Mouse (Mus musculus): ENCODE data around the gene Tsc22d2. TPM values are rescaled to one million over a fixed set of nuclear protein-coding genes. Genes with fewer than 3 reads are reported as not detected.

Tsc22d2 gene
- 34.8 TPM for polyA plus RNA-seq (2014; fragmentation: Illumina TruSeq; extraction: RNeasy Lipid Tissue Mini Kit (QIAGEN cat#74804); ENCODE audit: low read depth, low replicate concordance)

DNA sequence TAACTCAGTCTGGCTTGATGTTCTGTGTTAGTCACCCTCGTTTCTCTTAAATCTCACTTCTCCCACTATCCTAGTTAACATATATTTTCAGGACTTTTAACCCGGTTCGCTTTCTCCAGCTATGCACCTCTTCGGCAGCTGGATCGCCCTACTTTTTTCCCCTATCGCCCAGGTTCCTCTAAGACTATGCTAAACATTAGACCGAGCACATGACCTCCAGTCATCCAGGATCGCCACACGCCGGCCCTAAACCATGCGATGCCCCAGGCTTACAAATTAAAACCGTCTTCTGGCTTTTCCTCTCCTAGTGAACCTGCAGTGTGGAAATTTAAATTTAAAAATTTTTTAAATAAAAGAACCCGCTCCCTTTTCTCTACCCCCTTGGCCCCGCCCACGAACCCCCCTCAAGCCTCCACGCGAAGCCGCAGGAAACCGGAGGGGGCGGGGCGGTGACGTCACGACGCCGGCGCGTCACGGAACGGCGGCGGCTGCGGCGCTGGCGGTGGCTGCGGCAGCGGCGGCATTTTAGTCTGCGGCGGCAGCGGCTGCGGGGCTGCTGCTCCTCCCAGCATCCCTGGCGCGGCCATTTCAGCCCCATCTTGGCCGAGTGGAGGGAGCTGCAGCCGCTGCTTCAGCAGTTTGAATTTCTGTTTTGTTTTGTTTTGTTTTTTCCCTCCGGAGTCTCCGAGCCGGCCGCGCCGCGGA, at the start of gene Tsc22d2:
TSS of gene Tsc22d2 (plus strand) at position 482 of the 705 bp plus-strand sequence.

Other genes with a start within 250 kb of the Tsc22d2 start
- 248 TPM for gene Eif2a, start 111.1 kb downstream of the Tsc22d2 start, polyA plus RNA-seq (2014; fragmentation: Illumina TruSeq; extraction: RNeasy Lipid Tissue Mini Kit (QIAGEN cat#74804); ENCODE audit: low read depth, low replicate concordance)
- gene Serp1, start 111.2 kb downstream of the Tsc22d2 start, polyA plus RNA-seq (2014; fragmentation: Illumina TruSeq; extraction: RNeasy Lipid Tissue Mini Kit (QIAGEN cat#74804); ENCODE audit: low read depth, low replicate concordance), result 350 TPM
- gene Selenot, start 161.9 kb downstream of the Tsc22d2 start, polyA plus RNA-seq (2014; fragmentation: Illumina TruSeq; extraction: RNeasy Lipid Tissue Mini Kit (QIAGEN cat#74804); ENCODE audit: low read depth, low replicate concordance), result 413 TPM
- gene Erich6, start 222.5 kb downstream of the Tsc22d2 start, polyA plus RNA-seq (2014; fragmentation: Illumina TruSeq; extraction: RNeasy Lipid Tissue Mini Kit (QIAGEN cat#74804); ENCODE audit: low read depth, low replicate concordance), result not detected

All from sigmoid colon, adult 10 weeks (tissue).